Mouse (Mus musculus): ENCODE results near the gene Cog1. TPM values are rescaled to one million over a fixed set of nuclear protein-coding genes. Genes with fewer than 3 reads are reported as not detected.
A peak's percentile ranks its signal among the peaks of the same experiment; 100 is the strongest.

Cog1 gene
- 53.0 and 59.8 TPM in 2 replicates for polyA plus RNA-seq (2012; rRNA removed)

- DNase-seq (ENCODE audit: low read depth) = no peak
- no peak for TF ChIP-seq POLR2A (IDR thresholded peaks at IDR 0.05; ENCODE audit: borderline replicate concordance, extremely low read depth, insufficient read depth, insufficient read length, poor library complexity, severe bottlenecking)
- no peak for TF ChIP-seq CTCF (IDR thresholded peaks at IDR 0.05; ENCODE audit: borderline replicate concordance, extremely low read depth, insufficient read depth, insufficient read length)
These were observed at the start of gene Cog1 for GRCm38 (mm10) chr11:113648690-113649352. Cog1 (plus strand) TSS chr11:113649169.

- TF ChIP-seq CTCF (IDR thresholded peaks at IDR 0.05; ENCODE audit: borderline replicate concordance, extremely low read depth, insufficient read depth, insufficient read length) (no peak), POLR2A (IDR thresholded peaks at IDR 0.05; ENCODE audit: borderline replicate concordance, extremely low read depth, insufficient read depth, insufficient read length, poor library complexity, severe bottlenecking) (no peak)
- DNase-seq (ENCODE audit: low read depth) = peak; percentile 81
These were observed 48.3 kb upstream of the Cog1 start for GRCm38 (mm10) chr11:113600526-113601245.

GRCm38 (mm10) chr11:113601616-113602343 is 47.2 kb upstream of the Cog1 start:
- DNase-seq (ENCODE audit: low read depth) = peak; percentile 84
- TF ChIP-seq POLR2A (IDR thresholded peaks at IDR 0.05; ENCODE audit: borderline replicate concordance, extremely low read depth, insufficient read depth, insufficient read length, poor library complexity, severe bottlenecking) (no peak), CTCF (IDR thresholded peaks at IDR 0.05; ENCODE audit: borderline replicate concordance, extremely low read depth, insufficient read depth, insufficient read length) (no peak)

GRCm38 (mm10) chr11:113607556-113607955 is 41.4 kb upstream of the Cog1 start:
- no peak for TF ChIP-seq CTCF (IDR thresholded peaks at IDR 0.05; ENCODE audit: borderline replicate concordance, extremely low read depth, insufficient read depth, insufficient read length)
- no peak for TF ChIP-seq POLR2A (IDR thresholded peaks at IDR 0.05; ENCODE audit: borderline replicate concordance, extremely low read depth, insufficient read depth, insufficient read length, poor library complexity, severe bottlenecking)

GRCm38 (mm10) chr11:113609581-113609980 is 39.4 kb upstream of the Cog1 start:
- TF ChIP-seq POLR2A (IDR thresholded peaks at IDR 0.05; ENCODE audit: borderline replicate concordance, extremely low read depth, insufficient read depth, insufficient read length, poor library complexity, severe bottlenecking) (no peak), CTCF (IDR thresholded peaks at IDR 0.05; ENCODE audit: borderline replicate concordance, extremely low read depth, insufficient read depth, insufficient read length) (no peak)

More at GRCm38 (mm10) chr11:113607556-113607955, 41.4 kb upstream of the Cog1 start:
- no peak for DNase-seq (ENCODE audit: low read depth)

GRCm38 (mm10) chr11:113610266-113610665 is 38.7 kb upstream of the Cog1 start:
- TF ChIP-seq POLR2A (IDR thresholded peaks at IDR 0.05; ENCODE audit: borderline replicate concordance, extremely low read depth, insufficient read depth, insufficient read length, poor library complexity, severe bottlenecking) (no peak), CTCF (IDR thresholded peaks at IDR 0.05; ENCODE audit: borderline replicate concordance, extremely low read depth, insufficient read depth, insufficient read length) (no peak)
- peak; percentile 76 for DNase-seq (ENCODE audit: low read depth)

More at GRCm38 (mm10) chr11:113609581-113609980, 39.4 kb upstream of the Cog1 start:
- DNase-seq (ENCODE audit: low read depth) = no peak

- no peak for DNase-seq (ENCODE audit: low read depth)
- TF ChIP-seq CTCF (IDR thresholded peaks at IDR 0.05; ENCODE audit: borderline replicate concordance, extremely low read depth, insufficient read depth, insufficient read length) (no peak), POLR2A (IDR thresholded peaks at IDR 0.05; ENCODE audit: borderline replicate concordance, extremely low read depth, insufficient read depth, insufficient read length, poor library complexity, severe bottlenecking) (no peak)
These were observed 37.8 kb upstream of the Cog1 start for GRCm38 (mm10) chr11:113611112-113611646.

GRCm38 (mm10) chr11:113611664-113612611 is 37.0 kb upstream of the Cog1 start:
- DNase-seq (ENCODE audit: low read depth) = peak; percentile 83
- TF ChIP-seq CTCF (IDR thresholded peaks at IDR 0.05; ENCODE audit: borderline replicate concordance, extremely low read depth, insufficient read depth, insufficient read length) (peak; percentile 89), POLR2A (IDR thresholded peaks at IDR 0.05; ENCODE audit: borderline replicate concordance, extremely low read depth, insufficient read depth, insufficient read length, poor library complexity, severe bottlenecking) (no peak)

- no peak for DNase-seq (ENCODE audit: low read depth)
- TF ChIP-seq POLR2A (IDR thresholded peaks at IDR 0.05; ENCODE audit: borderline replicate concordance, extremely low read depth, insufficient read depth, insufficient read length, poor library complexity, severe bottlenecking) = no peak
- no peak for TF ChIP-seq CTCF (IDR thresholded peaks at IDR 0.05; ENCODE audit: borderline replicate concordance, extremely low read depth, insufficient read depth, insufficient read length)
These were observed 34.5 kb upstream of the Cog1 start for GRCm38 (mm10) chr11:113614476-113614875.

Data from brain, embryonic 14.5 days (tissue).